Mouse (Mus musculus): ENCODE measurements around the gene Cerk. TPM values are rescaled to one million over a fixed set of nuclear protein-coding genes. Genes with fewer than 3 reads are reported as not detected.
"Not testable (repeated sequence)": the region's sequence is repeated elsewhere in the genome, so short reads cannot be mapped to it uniquely, and the experiment has no call there.

Gene Cerk
- polyA plus RNA-seq, 2 experiments: 18.0 to 20.4 TPM

DNA sequence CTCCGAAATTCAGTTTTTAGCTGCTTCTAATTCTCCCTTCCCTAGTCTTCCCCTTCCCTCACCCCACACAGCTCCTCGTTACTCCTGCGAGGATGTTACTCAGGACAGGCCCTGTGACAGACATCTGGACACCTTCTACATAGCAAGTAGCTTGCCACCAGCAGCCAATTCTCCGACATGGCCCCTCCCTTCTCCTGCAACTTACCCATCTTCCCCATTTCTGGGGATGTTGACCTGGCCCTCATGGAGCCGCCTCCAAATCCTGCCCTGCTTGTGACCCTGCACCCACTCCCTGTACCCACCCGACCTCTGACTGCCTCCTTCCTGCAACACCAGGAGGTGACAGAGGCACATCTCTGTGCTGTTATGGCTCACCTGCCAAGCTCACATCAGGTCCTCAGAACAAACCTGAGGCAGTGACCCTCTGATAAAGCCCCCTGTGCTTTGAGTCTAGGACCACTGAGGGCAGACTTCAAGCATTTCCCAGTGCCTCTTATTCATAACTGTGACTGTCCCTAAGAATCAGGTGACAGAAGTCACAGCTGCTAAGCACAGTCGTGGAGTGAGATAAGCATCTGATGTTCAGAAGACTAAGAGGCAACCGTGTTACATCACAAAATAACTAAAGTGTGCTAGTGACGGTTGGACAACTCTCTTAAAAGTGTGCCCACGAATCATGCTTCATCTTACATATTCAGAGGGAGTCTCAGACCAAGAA is 18.0 kb downstream of the Cerk start:
- Histone ChIP-seq H3K36me3 (ENCODE audit: control insufficient read depth, insufficient read depth, low read length) (peaks cover 11% of the 10 kb centered on the region; the same call in 1 of the 2 replicates), H3K4me1 (ENCODE audit: control insufficient read depth, insufficient read depth, low read length) (peaks cover 7% of the 10 kb centered on the region; the same call in 1 of the 2 replicates), H3K9ac (ENCODE audit: low read depth, low read length, severe bottlenecking) (no peak overlapping the region), H3K4me2 (replicated peaks; ENCODE audit: low read depth, low read length, severe bottlenecking) (no peak overlapping the region), H3K9me3 (ENCODE audit: control insufficient read depth, low read length) (no peaks in the 10 kb centered on the region), H3K27ac (replicated peaks; ENCODE audit: low read depth, low read length) (no peak overlapping the region), H3K4me3 (replicated peaks; ENCODE audit: low read length) (no peak overlapping the region), H3K27me3 (ENCODE audit: control insufficient read depth, insufficient read depth, low read length) (no peaks in the 10 kb centered on the region)
- WGBS: 82% methylated on average over 10 of the region's 10 CpGs
- no peak for ATAC-seq (ENCODE audit: low FRiP score, low read depth)
- TF ChIP-seq POLR2A (IDR thresholded peaks at IDR 0.05; ENCODE audit: borderline replicate concordance, extremely low read depth, insufficient read depth, insufficient read length): no peak
- no peak for DNase-seq (ENCODE audit: low spot score)

DNA sequence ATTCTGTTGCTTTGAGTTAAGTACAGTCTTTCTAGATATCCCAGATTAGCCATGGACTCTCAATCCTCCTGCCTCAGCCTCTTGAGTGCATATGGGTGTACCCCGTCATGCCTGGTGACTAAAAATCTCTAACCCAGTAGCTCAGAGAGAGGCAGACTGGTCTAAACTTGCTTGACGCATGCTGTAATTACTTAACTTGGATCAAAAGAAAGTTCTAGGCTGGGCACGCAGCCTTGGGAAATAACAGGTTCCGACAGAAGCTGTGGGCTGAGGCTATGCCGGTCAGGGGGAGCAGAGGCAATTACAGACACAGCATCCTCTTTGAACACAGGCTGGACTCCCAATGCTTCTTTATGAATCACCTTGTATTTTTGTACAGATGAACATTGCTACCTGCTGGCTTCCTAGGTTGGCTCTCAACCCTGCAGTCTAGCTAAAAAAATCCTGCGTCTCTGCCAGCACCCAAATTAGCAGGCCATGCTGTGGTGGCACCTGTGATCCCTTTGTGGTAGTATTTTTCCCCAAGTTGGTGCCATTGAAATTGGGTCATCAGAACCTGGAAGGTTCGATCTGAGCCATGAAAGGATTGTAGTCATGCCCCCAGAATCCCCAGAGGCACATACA is 18.8 kb downstream of the Cerk start:
- Histone ChIP-seq H3K4me1 (ENCODE audit: control insufficient read depth, insufficient read depth, low read length) (0 out of 2 replicates have a peak, but pooled peaks cover 4% of the 10 kb centered on the region), H3K9me3 (ENCODE audit: control insufficient read depth, low read length) (no peaks in the 10 kb centered on the region), H3K27me3 (ENCODE audit: control insufficient read depth, insufficient read depth, low read length) (no peaks in the 10 kb centered on the region), H3K9ac (ENCODE audit: low read depth, low read length, severe bottlenecking) (no peak overlapping the region), H3K36me3 (ENCODE audit: control insufficient read depth, insufficient read depth, low read length) (peaks cover 17% of the 10 kb centered on the region; the same call in 1 of the 2 replicates), H3K27ac (replicated peaks; ENCODE audit: low read depth, low read length) (no peak overlapping the region), H3K4me3 (replicated peaks; ENCODE audit: low read length) (no peak overlapping the region), H3K4me2 (replicated peaks; ENCODE audit: low read depth, low read length, severe bottlenecking) (no peak overlapping the region)
- WGBS: 86% methylated on average over 7 of the region's 7 CpGs
- TF ChIP-seq POLR2A (IDR thresholded peaks at IDR 0.05; ENCODE audit: borderline replicate concordance, extremely low read depth, insufficient read depth, insufficient read length): no peak
- DNase-seq (ENCODE audit: low spot score): no peak
- ATAC-seq (ENCODE audit: low FRiP score, low read depth): no peak

DNA sequence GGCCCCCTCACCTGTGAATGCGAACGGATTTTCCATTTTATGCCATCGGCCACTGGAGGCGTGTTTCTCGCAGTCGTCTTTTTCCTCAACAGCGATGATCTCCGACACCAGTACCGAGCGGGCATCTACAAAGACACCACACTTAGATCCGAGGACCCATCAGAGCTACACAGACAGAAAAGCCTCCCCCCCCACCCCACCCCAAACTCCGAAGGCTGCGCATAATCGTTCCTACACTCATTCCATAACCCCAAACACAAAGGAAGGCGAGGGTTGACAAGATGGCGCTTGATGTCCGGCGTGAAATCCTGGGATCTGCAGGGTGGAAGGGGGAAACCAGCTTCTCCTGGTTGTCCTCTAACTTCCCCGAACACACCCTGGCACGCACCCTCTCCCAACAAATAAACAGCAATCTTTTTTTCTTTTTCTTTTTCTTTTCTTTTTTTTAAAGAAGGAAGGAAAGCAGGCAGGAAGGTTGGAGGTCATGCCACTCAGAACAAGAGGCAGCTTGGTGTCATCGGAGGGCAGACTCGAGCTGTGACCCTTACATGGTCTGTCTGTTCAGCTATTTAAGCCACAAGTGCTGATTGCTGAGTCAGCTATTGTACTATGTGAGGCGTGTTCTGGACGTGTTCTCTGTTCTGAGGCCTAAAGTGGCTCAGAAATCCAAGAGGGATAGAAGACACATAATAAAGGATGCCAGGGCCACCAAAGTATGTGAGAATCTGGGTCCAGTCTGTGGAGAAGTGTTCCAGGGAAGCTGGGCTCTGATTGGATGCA is 19.9 kb downstream of the Cerk start:
- no peak overlapping the region for H3K4me3 ChIP-seq (replicated peaks; ENCODE audit: low read length)
- H3K27me3 ChIP-seq (ENCODE audit: control insufficient read depth, insufficient read depth, low read length): no peaks in the 10 kb centered on the region
- DNase-seq (ENCODE audit: low spot score): no peak
- H3K4me2 ChIP-seq (replicated peaks; ENCODE audit: low read depth, low read length, severe bottlenecking): no peak overlapping the region
- H3K9ac ChIP-seq (ENCODE audit: low read depth, low read length, severe bottlenecking): no peak overlapping the region
- peaks cover 25% of the 10 kb centered on the region for H3K36me3 ChIP-seq (ENCODE audit: control insufficient read depth, insufficient read depth, low read length)
- TF ChIP-seq POLR2A (IDR thresholded peaks at IDR 0.05; ENCODE audit: borderline replicate concordance, extremely low read depth, insufficient read depth, insufficient read length): no peak
- ATAC-seq (ENCODE audit: low FRiP score, low read depth): no peak
- H3K4me1 ChIP-seq (ENCODE audit: control insufficient read depth, insufficient read depth, low read length): 0 out of 2 replicates have a peak, but pooled peaks cover 4% of the 10 kb centered on the region
- WGBS: 93% methylated on average over 24 of the region's 24 CpGs
- no peak overlapping the region for H3K27ac ChIP-seq (replicated peaks; ENCODE audit: low read depth, low read length)
- no peaks in the 10 kb centered on the region for H3K9me3 ChIP-seq (ENCODE audit: control insufficient read depth, low read length)

DNA sequence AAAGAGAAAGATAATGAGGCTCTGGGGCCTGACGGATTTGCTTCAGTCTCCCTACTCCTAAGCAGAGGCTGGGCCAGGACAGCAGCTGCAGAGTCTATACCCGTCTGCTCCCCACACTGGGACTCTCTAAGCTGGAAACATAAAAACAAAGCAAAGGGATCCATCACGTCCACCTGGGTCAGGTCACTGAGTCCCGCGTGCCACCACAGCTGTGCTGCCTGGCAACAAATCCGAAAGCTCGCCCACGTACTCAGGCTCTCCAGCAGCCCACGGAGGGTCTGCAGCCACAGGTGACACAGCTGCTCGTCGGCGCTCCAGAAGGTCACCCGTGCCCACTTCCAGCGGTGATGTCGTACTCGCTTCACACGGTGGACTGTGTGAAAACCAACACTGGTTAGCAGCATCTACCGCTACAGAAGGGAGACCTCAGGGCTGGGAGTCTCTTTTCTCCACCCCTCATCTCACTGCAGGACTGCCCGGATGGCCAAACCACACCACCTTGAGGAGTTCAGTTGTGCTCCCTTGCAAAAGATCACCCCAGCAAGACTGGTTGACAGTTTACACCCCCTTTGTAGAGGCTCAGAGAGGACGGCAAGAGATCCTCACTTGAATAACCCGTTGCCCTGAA is 21.1 kb downstream of the Cerk start:
- H3K4me1 ChIP-seq (ENCODE audit: control insufficient read depth, insufficient read depth, low read length): 0 out of 2 replicates have a peak, but pooled peaks cover 4% of the 10 kb centered on the region
- no peaks in the 10 kb centered on the region for H3K9me3 ChIP-seq (ENCODE audit: control insufficient read depth, low read length)
- no peak overlapping the region for H3K9ac ChIP-seq (ENCODE audit: low read depth, low read length, severe bottlenecking)
- H3K4me2 ChIP-seq (replicated peaks; ENCODE audit: low read depth, low read length, severe bottlenecking): no peak overlapping the region
- no peak overlapping the region for H3K27ac ChIP-seq (replicated peaks; ENCODE audit: low read depth, low read length)
- H3K4me3 ChIP-seq (replicated peaks; ENCODE audit: low read length): no peak overlapping the region
- H3K36me3 ChIP-seq (ENCODE audit: control insufficient read depth, insufficient read depth, low read length): peaks cover 25% of the 10 kb centered on the region
- no peak for TF ChIP-seq POLR2A (IDR thresholded peaks at IDR 0.05; ENCODE audit: borderline replicate concordance, extremely low read depth, insufficient read depth, insufficient read length)
- ATAC-seq (ENCODE audit: low FRiP score, low read depth): 0 out of 2 replicates have a peak, but pooled peaks have one; percentile 25
- 71% methylated on average over 21 of the region's 21 CpGs for WGBS
- no peak for DNase-seq (ENCODE audit: low spot score)
- no peaks in the 10 kb centered on the region for H3K27me3 ChIP-seq (ENCODE audit: control insufficient read depth, insufficient read depth, low read length)

DNA sequence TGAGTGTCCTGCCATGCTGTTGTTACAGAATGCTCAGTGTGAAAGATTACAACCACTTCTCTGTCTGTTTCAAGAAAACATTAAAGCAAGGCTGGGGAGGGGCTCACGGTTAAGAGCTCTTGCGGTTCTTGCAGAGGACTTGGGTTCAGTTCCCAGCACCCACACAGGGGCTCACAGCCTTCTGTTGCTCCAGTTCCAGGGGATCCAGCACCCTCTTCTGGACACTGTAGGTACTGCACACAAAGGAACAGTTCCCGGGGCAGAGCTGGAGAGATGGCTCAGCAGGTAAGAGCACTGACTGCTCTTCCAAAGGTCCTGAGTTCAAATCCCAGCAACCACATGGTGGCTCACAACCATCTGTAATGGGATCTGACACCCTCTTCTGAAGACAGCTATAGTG is 24.1 kb downstream of the Cerk start:
- not testable (repeated sequence) for H3K4me2 ChIP-seq (replicated peaks; ENCODE audit: low read depth, low read length, severe bottlenecking); DNase-seq (ENCODE audit: low spot score); H3K9ac ChIP-seq (ENCODE audit: low read depth, low read length, severe bottlenecking); H3K4me3 ChIP-seq (replicated peaks; ENCODE audit: low read length); H3K27me3 ChIP-seq (ENCODE audit: control insufficient read depth, insufficient read depth, low read length); H3K27ac ChIP-seq (replicated peaks; ENCODE audit: low read depth, low read length); H3K4me1 ChIP-seq (ENCODE audit: control insufficient read depth, insufficient read depth, low read length); ATAC-seq (ENCODE audit: low FRiP score, low read depth); H3K9me3 ChIP-seq (ENCODE audit: control insufficient read depth, low read length)
- peaks cover 30% of the 10 kb centered on the region for H3K36me3 ChIP-seq (ENCODE audit: control insufficient read depth, insufficient read depth, low read length)
- WGBS: 100% methylated on average over 3 of the region's 3 CpGs

Measured in limb, embryonic 14.5 days (tissue).